Mouse (Mus musculus): ENCODE results near the gene Myd88. TPM values are rescaled to one million over a fixed set of nuclear protein-coding genes. Genes with fewer than 3 reads are reported as not detected.

The Myd88 gene
- polyA plus RNA-seq (2011; ENCODE audit: insufficient read depth, insufficient read length, low read depth, missing spikeins), result 6.2 and 7.0 TPM in 2 replicates

DNA sequence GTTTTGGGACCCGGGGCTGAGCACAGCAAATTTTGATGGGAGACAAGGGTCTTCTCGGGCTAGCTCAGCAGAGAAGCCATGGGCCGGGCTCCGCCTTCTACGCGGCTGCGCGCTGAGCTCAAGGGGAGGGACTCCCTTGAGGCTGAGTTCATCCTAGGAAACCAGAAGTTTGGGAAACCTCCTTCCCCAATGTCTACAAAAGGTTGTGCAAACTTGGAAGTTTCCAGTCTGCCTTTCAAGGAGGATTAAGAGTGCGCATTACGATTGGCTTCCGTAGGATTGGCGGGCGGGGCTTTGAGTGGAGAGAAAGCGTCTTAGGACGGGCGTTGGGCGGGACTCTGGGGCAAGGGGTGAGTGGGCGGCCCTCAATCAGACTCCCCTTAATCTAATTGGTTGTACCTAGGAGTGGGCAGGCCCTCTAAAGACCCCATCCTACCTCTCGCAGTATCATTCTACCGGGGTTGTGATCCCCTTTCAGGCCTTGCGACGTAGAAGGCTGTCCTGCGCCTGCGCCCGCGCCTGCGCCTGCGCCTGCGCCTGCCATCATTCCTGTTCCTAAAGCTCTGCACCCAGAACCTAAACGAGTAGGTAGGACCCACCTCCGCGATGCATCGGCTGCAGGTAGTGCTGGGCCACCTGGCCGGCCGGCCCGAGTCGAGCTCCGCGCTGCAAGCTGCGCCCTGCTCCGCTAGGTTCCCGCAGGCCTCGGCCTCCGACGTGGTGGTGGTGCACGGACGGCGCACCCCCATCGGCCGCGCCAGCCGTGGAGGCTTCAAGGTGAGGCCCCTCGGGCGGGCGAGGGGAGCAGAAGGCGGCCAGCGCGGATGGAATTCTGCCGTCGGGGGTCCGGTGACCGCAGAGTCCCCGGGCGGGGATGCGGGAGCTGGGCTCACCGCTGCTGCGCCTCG is at the start of gene Myd88:
Myd88 (minus strand) TSS at position 503 of the 908 bp plus-strand sequence.
- Histone ChIP-seq H3K4me1 (ENCODE audit: control insufficient read depth, insufficient read depth, low read length) (peaks cover 3% of the 10 kb centered on the region), H3K4me3 (ENCODE audit: low read depth, low read length) (peak within 1 kb of the TSS; percentile 95), H3K27ac (ENCODE audit: insufficient read depth, low read length) (peak within 1 kb of the TSS; percentile 84), H3K36me3 (ENCODE audit: control insufficient read depth, insufficient read depth, low read length, poor library complexity, severe bottlenecking) (peaks cover under 1% of the 10 kb centered on the region; the same call in 1 of the 2 replicates), H3K27me3 (ENCODE audit: control insufficient read depth, insufficient read depth, low read length, poor library complexity, severe bottlenecking) (no peaks in the 10 kb centered on the region), H3K9ac (ENCODE audit: low read depth, poor library complexity, severe bottlenecking) (peak within 1 kb of the TSS; percentile 93), H3K9me3 (replicated peaks; ENCODE audit: control insufficient read depth, insufficient read depth, low read length, poor library complexity, severe bottlenecking) (no peaks in the 10 kb centered on the region)
- TF ChIP-seq POLR2A (IDR thresholded peaks at IDR 0.05; ENCODE audit: insufficient read depth, low read length), result peak; percentile 29
- TF ChIP-seq CTCF (IDR thresholded peaks at IDR 0.05; ENCODE audit: low read depth, low read length), result no peak

DNA sequence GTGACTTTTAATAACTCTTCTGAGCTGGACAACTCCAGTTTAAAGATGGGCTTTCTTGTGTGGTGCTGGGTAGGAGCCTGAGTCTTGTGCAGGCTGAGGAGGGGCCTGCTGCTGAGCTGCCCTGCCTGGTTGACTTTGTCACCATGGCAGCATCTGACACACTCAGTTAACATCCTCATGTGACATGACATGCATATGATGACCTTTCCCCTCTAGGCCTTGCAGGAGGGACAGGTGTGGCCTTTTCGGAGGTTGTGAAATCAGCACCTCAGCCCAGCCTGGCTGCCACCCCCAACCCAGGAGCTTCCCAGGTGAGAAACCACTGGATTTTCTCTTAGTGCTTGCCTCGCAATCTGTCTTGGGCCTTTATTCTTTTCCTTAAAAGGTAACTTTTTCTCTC is 49.0 kb upstream of the Myd88 start:
- Histone ChIP-seq H3K27ac (ENCODE audit: insufficient read depth, low read length) (no peak overlapping the region), H3K9ac (ENCODE audit: low read depth, poor library complexity, severe bottlenecking) (no peak overlapping the region), H3K36me3 (ENCODE audit: control insufficient read depth, insufficient read depth, low read length, poor library complexity, severe bottlenecking) (no peaks in the 10 kb centered on the region), H3K27me3 (ENCODE audit: control insufficient read depth, insufficient read depth, low read length, poor library complexity, severe bottlenecking) (no peaks in the 10 kb centered on the region), H3K4me3 (ENCODE audit: low read depth, low read length) (no peak overlapping the region), H3K4me1 (ENCODE audit: control insufficient read depth, insufficient read depth, low read length) (peaks cover 3% of the 10 kb centered on the region), H3K9me3 (replicated peaks; ENCODE audit: control insufficient read depth, insufficient read depth, low read length, poor library complexity, severe bottlenecking) (no peaks in the 10 kb centered on the region)
- TF ChIP-seq EP300 (IDR thresholded peaks at IDR 0.05; ENCODE audit: insufficient read depth, low read depth, low read length) (no peak), CTCF (IDR thresholded peaks at IDR 0.05; ENCODE audit: low read depth, low read length) (no peak), POLR2A (IDR thresholded peaks at IDR 0.05; ENCODE audit: insufficient read depth, low read length) (no peak)

DNA sequence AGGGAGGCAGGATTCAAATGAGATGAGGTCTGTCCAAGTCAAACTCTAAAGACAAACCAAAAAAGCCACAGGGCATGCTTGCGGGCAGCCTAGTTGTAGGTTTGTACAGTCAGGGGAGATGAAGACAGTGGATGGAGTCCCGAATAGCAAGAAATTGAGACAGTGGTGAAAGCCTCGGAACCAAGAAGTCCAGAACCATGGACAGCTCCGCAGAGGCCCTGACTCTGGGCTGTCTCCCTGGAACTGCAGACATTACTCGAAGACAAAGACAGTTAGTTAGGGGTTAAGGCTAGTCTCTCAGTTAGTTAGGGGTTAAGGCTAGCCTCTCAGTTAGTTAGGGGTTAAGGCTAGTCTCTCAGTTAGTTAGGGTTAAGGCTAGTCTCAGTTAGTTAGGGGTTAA is 47.7 kb upstream of the Myd88 start:
- no peak overlapping the region for H3K27ac ChIP-seq (ENCODE audit: insufficient read depth, low read length)
- TF ChIP-seq CTCF (IDR thresholded peaks at IDR 0.05; ENCODE audit: low read depth, low read length), result no peak
- TF ChIP-seq POLR2A (IDR thresholded peaks at IDR 0.05; ENCODE audit: insufficient read depth, low read length), result no peak
- TF ChIP-seq EP300 (IDR thresholded peaks at IDR 0.05; ENCODE audit: insufficient read depth, low read depth, low read length), result no peak
- H3K27me3 ChIP-seq (ENCODE audit: control insufficient read depth, insufficient read depth, low read length, poor library complexity, severe bottlenecking), result no peaks in the 10 kb centered on the region
- H3K36me3 ChIP-seq (ENCODE audit: control insufficient read depth, insufficient read depth, low read length, poor library complexity, severe bottlenecking), result no peaks in the 10 kb centered on the region
- H3K9ac ChIP-seq (ENCODE audit: low read depth, poor library complexity, severe bottlenecking), result no peak overlapping the region
- peaks cover 3% of the 10 kb centered on the region for H3K4me1 ChIP-seq (ENCODE audit: control insufficient read depth, insufficient read depth, low read length)
- H3K9me3 ChIP-seq (replicated peaks; ENCODE audit: control insufficient read depth, insufficient read depth, low read length, poor library complexity, severe bottlenecking), result no peaks in the 10 kb centered on the region; the same call in 1 of the 2 replicates
- H3K4me3 ChIP-seq (ENCODE audit: low read depth, low read length), result no peak overlapping the region

DNA sequence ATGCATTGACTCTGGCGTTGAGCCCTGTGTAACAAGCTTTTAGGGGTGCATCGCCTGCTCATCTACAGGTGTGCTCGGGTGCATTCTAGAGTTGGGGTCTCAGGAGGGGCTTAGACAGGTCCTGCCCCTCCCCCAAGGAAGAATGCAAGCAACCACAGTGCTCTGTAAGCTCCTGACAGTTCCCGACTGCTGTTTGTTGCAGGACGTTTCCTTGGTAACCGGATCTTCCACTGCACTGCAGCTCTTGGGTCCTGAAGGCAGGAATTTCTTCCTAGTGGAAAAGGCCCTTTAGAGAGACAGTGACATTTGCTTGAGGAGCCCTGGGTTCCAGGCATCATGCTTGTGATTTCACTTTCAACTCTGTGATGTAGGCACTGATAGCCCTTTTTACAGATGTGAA is 41.4 kb upstream of the Myd88 start:
- Histone ChIP-seq H3K27me3 (ENCODE audit: control insufficient read depth, insufficient read depth, low read length, poor library complexity, severe bottlenecking) (no peaks in the 10 kb centered on the region), H3K9ac (ENCODE audit: low read depth, poor library complexity, severe bottlenecking) (no peak overlapping the region), H3K9me3 (replicated peaks; ENCODE audit: control insufficient read depth, insufficient read depth, low read length, poor library complexity, severe bottlenecking) (no peaks in the 10 kb centered on the region; the same call in 1 of the 2 replicates), H3K4me1 (ENCODE audit: control insufficient read depth, insufficient read depth, low read length) (no peaks in the 10 kb centered on the region), H3K4me3 (ENCODE audit: low read depth, low read length) (no peak overlapping the region), H3K27ac (ENCODE audit: insufficient read depth, low read length) (no peak overlapping the region), H3K36me3 (ENCODE audit: control insufficient read depth, insufficient read depth, low read length, poor library complexity, severe bottlenecking) (peaks cover 3% of the 10 kb centered on the region)
- TF ChIP-seq CTCF (IDR thresholded peaks at IDR 0.05; ENCODE audit: low read depth, low read length), result no peak
- TF ChIP-seq POLR2A (IDR thresholded peaks at IDR 0.05; ENCODE audit: insufficient read depth, low read length), result no peak
- no peak for TF ChIP-seq EP300 (IDR thresholded peaks at IDR 0.05; ENCODE audit: insufficient read depth, low read depth, low read length)

DNA sequence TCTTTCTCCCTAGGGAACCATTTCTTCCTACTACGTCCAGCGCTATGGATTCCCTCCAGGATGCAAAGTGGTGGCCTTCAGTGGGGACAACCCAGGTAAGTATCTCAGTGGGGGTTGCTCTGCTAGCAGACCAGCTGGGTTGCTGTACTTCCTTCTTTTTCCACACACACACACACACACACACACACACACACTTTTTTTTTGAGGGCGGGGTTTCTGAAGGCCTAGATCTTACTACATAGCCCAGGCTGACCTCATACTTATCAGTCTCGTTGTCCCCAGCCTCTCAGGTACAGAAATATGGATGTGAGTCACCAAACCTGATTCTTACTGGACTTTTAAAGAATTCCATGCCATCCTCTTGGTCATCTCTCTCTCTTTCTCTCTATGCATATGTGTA is 37.0 kb upstream of the Myd88 start:
- no peak overlapping the region for H3K9ac ChIP-seq (ENCODE audit: low read depth, poor library complexity, severe bottlenecking)
- H3K27me3 ChIP-seq (ENCODE audit: control insufficient read depth, insufficient read depth, low read length, poor library complexity, severe bottlenecking), result no peaks in the 10 kb centered on the region
- no peak overlapping the region for H3K27ac ChIP-seq (ENCODE audit: insufficient read depth, low read length)
- TF ChIP-seq CTCF (IDR thresholded peaks at IDR 0.05; ENCODE audit: low read depth, low read length) (no peak), POLR2A (IDR thresholded peaks at IDR 0.05; ENCODE audit: insufficient read depth, low read length) (no peak), EP300 (IDR thresholded peaks at IDR 0.05; ENCODE audit: insufficient read depth, low read depth, low read length) (no peak)
- no peak overlapping the region for H3K4me3 ChIP-seq (ENCODE audit: low read depth, low read length)
- H3K4me1 ChIP-seq (ENCODE audit: control insufficient read depth, insufficient read depth, low read length), result peaks cover 6% of the 10 kb centered on the region
- peaks cover 3% of the 10 kb centered on the region for H3K36me3 ChIP-seq (ENCODE audit: control insufficient read depth, insufficient read depth, low read length, poor library complexity, severe bottlenecking)
- H3K9me3 ChIP-seq (replicated peaks; ENCODE audit: control insufficient read depth, insufficient read depth, low read length, poor library complexity, severe bottlenecking), result no peaks in the 10 kb centered on the region

DNA sequence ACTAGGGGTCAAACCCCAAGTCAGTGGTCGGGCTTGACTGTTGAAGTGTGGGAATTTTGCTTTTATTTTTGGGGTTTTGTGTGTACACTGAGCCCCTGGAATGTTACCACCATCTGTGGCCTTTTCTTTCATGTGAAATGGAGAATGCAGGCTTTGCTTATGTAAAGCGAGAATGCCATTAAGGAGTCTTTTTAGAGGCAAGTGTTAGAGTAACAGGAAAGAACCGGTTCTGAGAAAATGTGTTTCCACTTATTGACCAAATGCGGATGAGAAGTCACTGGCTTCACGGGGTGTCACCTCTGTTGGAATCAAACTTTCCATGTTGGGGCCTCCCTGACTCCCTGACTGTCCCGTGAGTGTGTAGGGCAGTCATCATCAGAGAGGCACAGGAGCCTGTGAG is 34.3 kb upstream of the Myd88 start:
- Histone ChIP-seq H3K27me3 (ENCODE audit: control insufficient read depth, insufficient read depth, low read length, poor library complexity, severe bottlenecking) (no peaks in the 10 kb centered on the region), H3K36me3 (ENCODE audit: control insufficient read depth, insufficient read depth, low read length, poor library complexity, severe bottlenecking) (peaks cover 1% of the 10 kb centered on the region; the same call in 1 of the 2 replicates), H3K27ac (ENCODE audit: insufficient read depth, low read length) (peak overlapping the region; percentile 30; the same call in 1 of the 2 replicates), H3K9ac (ENCODE audit: low read depth, poor library complexity, severe bottlenecking) (no peak overlapping the region), H3K4me1 (ENCODE audit: control insufficient read depth, insufficient read depth, low read length) (peaks cover 6% of the 10 kb centered on the region), H3K9me3 (replicated peaks; ENCODE audit: control insufficient read depth, insufficient read depth, low read length, poor library complexity, severe bottlenecking) (no peaks in the 10 kb centered on the region), H3K4me3 (ENCODE audit: low read depth, low read length) (no peak overlapping the region)
- TF ChIP-seq EP300 (IDR thresholded peaks at IDR 0.05; ENCODE audit: insufficient read depth, low read depth, low read length) (no peak), POLR2A (IDR thresholded peaks at IDR 0.05; ENCODE audit: insufficient read depth, low read length) (no peak), CTCF (IDR thresholded peaks at IDR 0.05; ENCODE audit: low read depth, low read length) (no peak)

Data from ES-Bruce4 (cell line).